Mouse (Mus musculus) heart, embryonic 11.5 days (tissue): ENCODE data around the gene Itgb1. TPM values are rescaled to one million over a fixed set of nuclear protein-coding genes. Genes with fewer than 3 reads are reported as not detected.

Experiments
- ATAC-seq: fragments of 200-750 bp; cut with Nextera tagmentation; replicated peaks from 2 replicates; pipeline ENCODE4 v1.8.0; 2017; ENCODE audit warnings: moderate library complexity; ENCODE audit not compliant: insufficient number of reproducible peaks, low FRiP score, low TSS enrichment
- H3K27ac ChIP-seq: fragments of 300-500 bp; sonication (generic); 2 replicates; pipeline ENCODE4 v1.5.1; 2014; ENCODE audit warnings: mild to moderate bottlenecking, low read depth, low read length
- H3K27me3 ChIP-seq: fragments of 300-500 bp; sonication (generic); 2 replicates; pipeline ENCODE4 v1.6.1; 2014; ENCODE audit warnings: mild to moderate bottlenecking, low read length, mixed read lengths; ENCODE audit not compliant: control insufficient read depth, insufficient read depth
- H3K36me3 ChIP-seq: fragments of 300-500 bp; sonication (generic); 2 replicates; pipeline ENCODE4 v1.6.1; 2014; ENCODE audit warnings: mild to moderate bottlenecking, low read length, moderate library complexity, mixed read lengths; ENCODE audit not compliant: control insufficient read depth, insufficient read depth
- H3K4me1 ChIP-seq: fragments of 300-500 bp; sonication (generic); 2 replicates; pipeline ENCODE4 v1.6.1; 2014; ENCODE audit warnings: low read length; ENCODE audit not compliant: control insufficient read depth, insufficient read depth
- H3K4me2 ChIP-seq: fragments of 300-500 bp; sonication (generic); 2 replicates; pipeline ENCODE4 v1.6.1; 2014; ENCODE audit warnings: mild to moderate bottlenecking, moderate library complexity
- H3K4me3 ChIP-seq: fragments of 300-500 bp; sonication (generic); 2 replicates; pipeline ENCODE4 v1.5.1; 2014; ENCODE audit warnings: low read depth, low read length
- H3K9ac ChIP-seq: fragments of 300-500 bp; sonication (generic); 2 replicates; pipeline ENCODE4 v1.6.1; 2014; ENCODE audit warnings: mild to moderate bottlenecking, low read depth, low read length, moderate library complexity
- H3K9me3 ChIP-seq: fragments of 300-500 bp; sonication (generic); replicated peaks from 2 replicates; pipeline ENCODE4 v1.6.1; 2016; ENCODE audit warnings: low read length; ENCODE audit not compliant: control insufficient read depth
- WGBS: fragments of 180-500 bp; shearing (Covaris S2); extraction: QIAGEN DNeasy Blood & Tissue Kit; methylation state at CpG from one replicate; pipeline ENCODE4 v1.1.7; 2014; ENCODE audit not compliant: insufficient replicate concordance; 5-methylcytosine and 5-hydroxymethylcytosine counted together
- polyA plus RNA-seq: library from polyadenylated mRNA; unstranded; fragments of >200 nt; fragmentation: Nextera tagmentation; extraction: Ambion mirVana; gene quantifications from 2 replicates; pipeline ENCODE4 v1.2.1, GENCODE M21; 2014

Itgb1 gene
- 314 and 434 TPM in 2 replicates for polyA plus RNA-seq

DNA sequence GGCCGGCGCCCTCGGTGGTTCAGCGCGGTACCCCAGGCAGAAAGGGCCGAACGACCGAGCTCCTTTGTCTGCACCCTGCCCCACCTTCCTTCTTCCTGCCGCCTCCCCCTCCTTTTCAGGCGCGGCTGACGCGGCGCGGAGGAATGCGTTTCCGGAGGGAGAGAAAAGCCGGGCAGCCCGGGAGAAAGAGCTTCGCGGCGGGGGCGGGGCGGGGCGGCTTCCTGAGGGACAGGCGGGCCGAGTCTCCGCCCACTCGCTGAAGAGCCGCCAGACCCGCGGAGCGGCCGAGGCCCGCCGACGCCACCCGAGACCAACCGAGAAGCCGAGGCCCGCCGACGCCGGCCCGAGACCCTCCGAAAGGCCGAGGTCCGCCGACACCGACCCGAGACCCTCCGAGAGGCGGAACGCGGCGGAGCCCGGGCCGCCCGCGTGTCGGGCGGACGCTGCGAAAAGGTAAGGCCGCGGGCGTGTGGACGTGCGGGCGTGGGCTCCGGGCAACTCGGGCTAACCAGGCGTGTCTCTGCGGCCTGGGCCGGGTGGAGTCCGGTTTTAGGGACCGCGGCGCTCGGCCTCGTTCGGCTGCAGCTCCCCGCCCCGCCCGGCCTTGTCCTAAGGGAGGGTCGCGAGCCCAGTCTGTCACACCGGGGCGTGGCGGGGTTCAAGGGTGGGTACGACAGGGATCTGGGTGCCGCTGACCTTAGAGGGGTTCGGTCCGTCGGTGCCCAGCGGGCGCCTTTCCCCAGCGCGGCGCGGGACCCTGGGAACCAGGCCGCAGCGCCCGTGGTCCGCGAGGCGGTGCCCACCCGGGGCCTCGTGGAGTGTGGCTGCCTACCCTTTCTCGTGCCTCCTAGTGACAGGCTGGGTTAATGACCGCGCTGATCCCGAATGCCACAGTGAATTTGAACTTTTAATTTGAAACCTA, at the start of gene Itgb1:
Gene Itgb1, plus strand, starts transcription at position 148 of the 922 bp plus-strand sequence.
- Histone ChIP-seq H3K27me3 (no peaks in the 10 kb centered on the region), H3K9me3 (no peaks in the 10 kb centered on the region), H3K4me3 (peak within 1 kb of the TSS; percentile 74), H3K4me2 (peak within 1 kb of the TSS; percentile 75), H3K27ac (peak within 1 kb of the TSS; percentile 100), H3K36me3 (no peaks in the 10 kb centered on the region), H3K9ac (peak within 1 kb of the TSS; percentile 92), H3K4me1 (peaks cover 18% of the 10 kb centered on the region)
- WGBS = under 1% methylated on average over 100 of the region's 113 CpGs
- ATAC-seq = peak; percentile 94

DNA sequence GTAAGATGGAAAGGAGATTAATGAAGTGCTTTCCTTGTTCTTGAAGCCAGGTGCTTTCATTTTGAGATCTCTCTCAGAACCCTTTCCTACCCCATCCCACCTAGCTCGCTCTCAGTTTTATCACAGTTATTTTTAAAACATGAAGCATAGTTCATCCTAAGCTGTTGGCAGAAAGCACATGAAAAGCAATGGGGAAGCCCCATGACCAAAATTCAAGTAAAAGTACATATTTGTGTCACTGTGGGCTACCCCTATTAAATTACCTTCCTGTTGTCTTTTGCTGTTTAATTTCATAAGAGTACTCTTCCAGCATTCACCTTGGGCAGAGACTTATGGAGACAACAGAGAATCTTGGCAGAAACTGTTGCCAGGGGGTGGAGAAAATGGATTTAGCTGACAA, 42.4 kb upstream of the Itgb1 start:
- Histone ChIP-seq H3K4me3 (no peak overlapping the region), H3K4me2 (no peak overlapping the region), H3K9ac (no peak overlapping the region), H3K27ac (no peak overlapping the region), H3K9me3 (no peaks in the 10 kb centered on the region), H3K36me3 (no peaks in the 10 kb centered on the region), H3K4me1 (no peaks in the 10 kb centered on the region), H3K27me3 (no peaks in the 10 kb centered on the region)
- no peak for ATAC-seq
- WGBS = 67% methylated on average over 1 of the region's 1 CpGs

DNA sequence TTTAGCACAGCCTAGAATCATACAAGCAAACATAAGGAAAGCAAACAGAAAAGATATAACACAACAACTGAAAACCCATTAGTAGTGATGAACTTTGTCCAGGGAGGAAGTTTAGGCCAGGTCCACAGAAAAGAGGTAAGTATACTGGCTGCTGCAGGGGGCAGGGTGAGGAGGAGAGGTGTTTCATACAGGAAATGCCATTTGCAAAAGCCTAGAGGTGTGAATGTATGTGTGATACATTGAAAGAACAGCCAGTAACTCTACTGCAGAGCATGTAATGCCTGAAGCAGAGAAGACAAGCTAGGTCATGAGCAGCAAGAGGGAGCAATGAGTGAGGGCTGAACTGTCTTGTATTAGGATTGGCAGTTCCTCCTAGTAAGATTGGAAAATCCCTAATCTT, 40.0 kb upstream of the Itgb1 start:
- Histone ChIP-seq H3K4me3 (no peak overlapping the region), H3K27ac (no peak overlapping the region), H3K9me3 (no peaks in the 10 kb centered on the region), H3K4me2 (no peak overlapping the region), H3K9ac (no peak overlapping the region), H3K4me1 (no peaks in the 10 kb centered on the region), H3K36me3 (no peaks in the 10 kb centered on the region), H3K27me3 (no peaks in the 10 kb centered on the region)
- no peak for ATAC-seq

DNA sequence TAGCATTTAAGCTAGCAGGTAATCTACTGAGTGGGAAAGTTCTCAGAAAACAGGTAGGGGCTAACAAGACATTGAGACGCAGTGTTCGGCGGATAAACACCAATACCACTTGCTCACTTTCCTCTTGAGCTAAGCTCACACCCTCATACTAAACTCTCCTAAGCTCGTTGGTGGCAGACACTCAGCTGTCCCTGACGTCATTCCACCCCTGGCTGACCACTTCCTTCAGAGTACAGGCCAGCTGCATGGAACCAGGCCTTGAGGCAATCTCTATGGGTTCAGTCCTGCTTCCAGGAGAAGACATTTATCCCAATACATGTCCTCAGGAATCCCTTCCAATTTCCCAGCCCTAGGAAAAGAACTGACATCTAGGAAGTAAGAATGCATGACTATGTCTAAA, 39.0 kb upstream of the Itgb1 start:
- no peaks in the 10 kb centered on the region for H3K27me3 ChIP-seq
- H3K36me3 ChIP-seq = no peaks in the 10 kb centered on the region
- no peak for ATAC-seq
- no peaks in the 10 kb centered on the region for H3K9me3 ChIP-seq
- no peak overlapping the region for H3K9ac ChIP-seq
- WGBS = 74% methylated on average over 5 of the region's 5 CpGs
- no peak overlapping the region for H3K4me2 ChIP-seq
- H3K27ac ChIP-seq = no peak overlapping the region
- no peaks in the 10 kb centered on the region for H3K4me1 ChIP-seq
- no peak overlapping the region for H3K4me3 ChIP-seq

DNA sequence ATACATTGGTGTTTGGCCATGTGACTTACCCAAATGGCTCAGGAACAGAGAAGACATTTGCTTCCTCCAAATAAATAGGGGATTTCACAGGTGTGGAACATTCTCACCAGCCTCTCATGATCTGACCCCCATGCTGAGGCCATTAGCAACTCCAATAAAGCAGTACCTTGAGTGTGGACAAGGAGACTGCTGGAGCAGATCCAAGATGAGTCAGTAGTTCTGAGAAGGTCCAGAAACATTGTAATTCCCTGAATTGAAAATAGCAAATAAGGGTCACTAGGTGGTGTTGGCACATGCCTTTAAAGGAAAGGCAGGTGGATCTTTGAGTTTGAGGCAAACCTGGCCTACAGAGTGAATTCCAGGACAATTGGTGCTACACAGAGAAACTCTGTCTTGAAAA, 37.4 kb upstream of the Itgb1 start:
- Histone ChIP-seq H3K9ac (no peak overlapping the region), H3K4me3 (no peak overlapping the region), H3K9me3 (no peaks in the 10 kb centered on the region), H3K4me2 (no peak overlapping the region), H3K4me1 (no peaks in the 10 kb centered on the region), H3K36me3 (no peaks in the 10 kb centered on the region), H3K27ac (no peak overlapping the region), H3K27me3 (no peaks in the 10 kb centered on the region)
- no peak for ATAC-seq

DNA sequence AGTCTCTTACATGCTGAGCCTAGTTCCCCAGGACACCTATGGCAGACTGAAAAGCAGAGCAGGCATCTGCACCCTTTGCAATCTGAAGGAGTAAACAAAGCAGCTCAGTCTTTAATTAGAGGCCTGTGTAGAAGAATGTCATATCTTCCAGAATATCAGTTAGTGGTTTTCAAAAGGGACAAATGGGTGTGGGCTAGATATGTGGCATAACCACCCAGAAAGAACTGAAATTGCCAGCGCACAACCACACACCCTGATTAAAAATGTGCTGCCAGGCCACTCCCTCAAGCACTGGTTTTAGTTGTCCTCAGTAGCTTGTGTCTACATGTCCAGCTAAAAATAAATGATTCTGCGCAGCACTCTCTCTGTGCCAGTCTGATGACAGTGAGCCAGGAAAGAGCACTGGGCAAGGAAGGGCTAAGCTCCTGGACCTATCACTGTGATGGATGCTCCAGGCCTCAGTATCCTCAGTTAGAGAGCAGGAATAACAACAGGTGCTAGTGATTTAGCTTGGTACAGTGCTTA, 35.1 kb upstream of the Itgb1 start:
- ATAC-seq = no peak
- Histone ChIP-seq H3K36me3 (no peaks in the 10 kb centered on the region), H3K9ac (no peak overlapping the region), H3K4me3 (no peak overlapping the region), H3K9me3 (no peaks in the 10 kb centered on the region), H3K4me2 (no peak overlapping the region), H3K27me3 (no peaks in the 10 kb centered on the region), H3K27ac (no peak overlapping the region), H3K4me1 (peaks cover 9% of the 10 kb centered on the region)
- WGBS = 71% methylated on average over 2 of the region's 2 CpGs

DNA sequence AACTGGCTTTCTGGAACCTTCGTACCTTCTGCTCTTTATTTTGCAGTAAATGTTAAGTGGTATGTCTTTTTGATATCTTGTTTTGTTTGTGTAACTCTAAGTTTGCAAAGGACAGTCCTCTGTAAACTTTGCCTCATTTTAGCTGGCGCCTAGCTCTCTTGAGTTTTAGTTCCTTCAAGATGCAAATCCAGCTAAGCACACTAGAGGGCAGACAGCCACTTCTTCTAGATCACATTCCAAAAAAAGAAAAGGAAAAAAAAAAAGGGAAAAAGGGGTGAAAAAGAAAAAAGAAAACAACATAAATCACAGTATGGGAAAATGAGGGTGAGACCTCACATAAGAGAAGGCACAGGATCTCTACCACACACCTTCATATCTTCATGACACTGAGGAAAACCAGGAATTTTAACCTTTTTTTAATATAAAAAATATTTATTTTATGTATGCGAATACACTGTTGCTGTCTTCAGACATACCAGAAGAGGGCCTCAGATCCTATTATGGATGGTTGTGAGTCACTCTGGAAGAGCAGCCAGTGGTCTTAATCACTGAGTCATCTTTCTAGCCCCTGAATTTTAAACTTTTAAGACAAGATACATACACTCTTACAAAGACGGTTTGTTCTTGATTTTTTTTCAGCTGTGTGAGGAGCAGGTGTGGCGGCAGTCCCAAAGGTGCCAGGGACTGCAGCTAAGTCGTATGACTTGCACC, 32.9 kb upstream of the Itgb1 start:
- no peaks in the 10 kb centered on the region for H3K9me3 ChIP-seq
- 43% methylated on average over 6 of the region's 6 CpGs for WGBS
- H3K4me1 ChIP-seq = peaks cover 9% of the 10 kb centered on the region
- no peaks in the 10 kb centered on the region for H3K36me3 ChIP-seq
- no peaks in the 10 kb centered on the region for H3K27me3 ChIP-seq
- no peak overlapping the region for H3K4me2 ChIP-seq
- H3K4me3 ChIP-seq = no peak overlapping the region
- ATAC-seq = no peak
- H3K9ac ChIP-seq = no peak overlapping the region
- H3K27ac ChIP-seq = no peak overlapping the region

DNA sequence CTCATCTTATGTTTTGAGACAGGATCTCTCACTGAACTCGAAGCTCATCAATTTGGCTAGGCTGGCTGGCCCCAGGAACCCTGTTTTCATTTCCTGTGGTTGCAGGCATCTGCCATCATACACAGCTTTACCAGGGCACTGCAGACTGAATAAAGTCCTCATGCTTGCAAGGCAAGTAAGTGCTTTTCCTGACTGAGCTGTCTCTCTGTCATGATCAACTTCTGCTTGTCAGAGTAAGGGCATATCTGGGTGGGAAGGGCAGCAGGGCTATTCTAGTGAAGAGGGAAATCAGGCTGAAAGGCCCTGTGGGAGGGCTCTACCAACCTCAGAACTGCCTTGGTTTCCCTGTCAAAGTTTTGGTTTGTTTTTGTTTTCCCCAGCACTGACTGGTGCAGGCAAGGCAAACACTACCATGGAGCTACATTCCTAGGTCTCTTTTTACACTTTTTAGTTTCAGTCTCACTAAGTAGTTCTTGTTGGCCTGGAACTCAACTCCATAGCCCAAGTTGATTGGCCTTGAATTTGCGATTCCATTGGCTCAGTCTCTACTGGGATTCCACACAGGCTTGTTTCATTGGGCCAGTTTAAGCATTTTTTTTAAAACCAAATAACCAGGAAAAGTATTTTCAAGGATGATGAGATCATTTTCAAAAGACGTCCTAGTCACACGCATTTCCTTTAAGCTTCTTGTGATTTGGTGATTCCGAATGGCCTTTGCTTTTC, 31.7 kb upstream of the Itgb1 start:
- peak overlapping the region; percentile 98 for H3K27ac ChIP-seq
- peak overlapping the region; percentile 56 for H3K4me2 ChIP-seq
- H3K4me3 ChIP-seq = no peak overlapping the region
- H3K9ac ChIP-seq = peak overlapping the region; percentile 78; the same call in 1 of the 2 replicates
- no peak for ATAC-seq
- no peaks in the 10 kb centered on the region for H3K36me3 ChIP-seq
- 30% methylated on average over 5 of the region's 5 CpGs for WGBS
- H3K27me3 ChIP-seq = no peaks in the 10 kb centered on the region
- H3K4me1 ChIP-seq = peaks cover 9% of the 10 kb centered on the region
- no peaks in the 10 kb centered on the region for H3K9me3 ChIP-seq
